Mouse (Mus musculus): ENCODE data around the gene Cadm1. TPM values are rescaled to one million over a fixed set of nuclear protein-coding genes. Genes with fewer than 3 reads are reported as not detected.

Gene Cadm1
- polyA plus RNA-seq (2015; fragmentation: Nextera tagmentation; extraction: Ambion mirVana) = 75.5 and 82.9 TPM in 2 replicates

DNA sequence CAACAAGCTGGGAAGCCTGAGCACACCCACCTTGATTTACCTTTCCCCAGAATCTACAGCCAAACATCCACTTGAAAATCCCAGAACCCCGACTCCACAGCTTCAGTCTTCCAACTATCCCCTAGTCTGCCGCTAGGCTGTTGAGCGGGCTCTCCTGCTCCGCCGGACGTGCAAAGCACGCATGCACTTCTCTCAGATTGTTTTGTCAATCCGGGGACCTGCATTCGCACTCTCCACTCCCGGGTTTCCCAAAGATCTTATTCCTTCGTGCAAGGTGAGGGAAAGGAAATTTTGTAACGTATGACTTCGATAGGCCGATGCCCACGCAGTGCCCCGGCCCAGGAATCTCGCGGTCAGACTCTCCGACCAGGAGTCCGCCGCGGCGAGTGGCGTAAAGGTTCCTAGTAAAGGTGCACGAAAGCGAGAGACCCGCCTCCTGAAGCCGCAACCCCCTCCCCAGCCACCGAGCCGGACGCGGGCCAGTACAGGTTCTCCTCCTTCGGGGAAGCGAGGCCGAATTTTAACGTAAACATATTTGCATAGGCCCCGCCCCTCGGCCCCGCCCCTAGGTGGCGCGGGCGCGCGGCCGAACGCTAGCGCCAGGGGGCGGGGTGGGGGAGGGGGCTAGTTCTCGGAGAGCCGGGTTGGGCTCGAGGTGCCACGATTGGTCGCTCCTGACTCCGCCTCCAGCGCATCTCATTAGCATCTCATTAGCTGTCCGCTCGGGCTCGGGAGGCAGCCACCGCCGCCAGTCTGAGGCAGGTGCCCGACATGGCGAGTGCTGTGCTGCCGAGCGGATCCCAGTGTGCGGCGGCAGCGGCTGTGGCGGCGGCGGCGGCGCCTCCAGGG is at the start of gene Cadm1:
Gene Cadm1, plus strand, starts transcription at position 572 of the 849 bp plus-strand sequence.
- H3K9me3 ChIP-seq = no peaks in the 10 kb centered on the region
- peak within 1 kb of the TSS; percentile 90 for H3K27ac ChIP-seq
- peaks cover 35% of the 10 kb centered on the region for H3K27me3 ChIP-seq
- no peaks in the 10 kb centered on the region for H3K36me3 ChIP-seq
- under 1% methylated on average over 68 of the region's 72 CpGs for WGBS
- H3K4me2 ChIP-seq = peak within 1 kb of the TSS; percentile 88
- ATAC-seq (ENCODE audit: borderline replicate concordance, extremely low read depth, low FRiP score, low TSS enrichment) = peak; percentile 97
- peaks cover 30% of the 10 kb centered on the region for H3K4me1 ChIP-seq
- peak within 1 kb of the TSS; percentile 75 for H3K4me3 ChIP-seq
- peak within 1 kb of the TSS; percentile 63 for H3K9ac ChIP-seq

DNA sequence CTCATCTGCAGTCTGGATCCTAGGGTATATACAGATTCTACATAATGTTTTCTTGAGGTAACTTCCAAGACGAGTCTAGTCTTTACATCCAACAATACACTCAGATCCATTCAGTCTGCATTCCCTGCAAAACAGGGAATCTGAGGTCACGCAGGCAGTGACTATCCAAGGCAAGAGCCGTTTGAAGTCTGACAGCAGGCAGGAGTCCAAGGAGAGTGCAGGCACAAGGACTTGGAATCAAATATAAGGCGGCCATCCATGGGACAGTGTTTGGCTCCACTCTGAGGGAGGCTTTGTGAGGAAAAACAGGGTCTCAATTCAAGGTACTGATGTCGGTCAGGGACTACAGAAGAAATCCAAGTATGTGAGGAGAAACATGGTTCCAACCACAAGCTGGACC is 45.5 kb upstream of the Cadm1 start:
- Histone ChIP-seq H3K4me2 (no peak overlapping the region), H3K9me3 (no peaks in the 10 kb centered on the region), H3K36me3 (no peaks in the 10 kb centered on the region), H3K9ac (no peak overlapping the region), H3K4me1 (no peaks in the 10 kb centered on the region), H3K4me3 (no peak overlapping the region), H3K27me3 (no peaks in the 10 kb centered on the region), H3K27ac (no peak overlapping the region)
- no peak for ATAC-seq (ENCODE audit: borderline replicate concordance, extremely low read depth, low FRiP score, low TSS enrichment)
- WGBS = 63% methylated on average over 5 of the region's 5 CpGs

DNA sequence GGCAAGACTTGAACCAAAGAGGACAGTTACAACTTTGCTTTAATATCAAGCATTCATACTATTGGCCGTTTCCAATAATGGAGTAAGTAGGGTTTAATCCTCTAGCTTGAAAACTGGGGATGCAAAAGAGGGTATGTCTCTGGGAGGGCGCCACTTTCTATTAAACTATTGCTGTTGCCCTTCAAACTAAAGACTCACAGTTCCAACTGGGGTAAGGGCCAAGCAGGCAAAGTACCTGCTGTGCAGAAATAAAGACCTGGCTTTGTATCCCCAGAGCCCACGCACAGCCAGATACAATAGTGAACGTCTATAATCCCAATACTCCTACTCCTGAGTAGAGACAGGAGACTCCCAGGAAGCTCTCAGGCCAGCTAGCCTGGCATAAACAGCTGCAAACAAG is 44.8 kb upstream of the Cadm1 start:
- Histone ChIP-seq H3K36me3 (no peaks in the 10 kb centered on the region), H3K9ac (no peak overlapping the region), H3K4me3 (no peak overlapping the region), H3K4me1 (no peaks in the 10 kb centered on the region), H3K4me2 (no peak overlapping the region), H3K9me3 (no peaks in the 10 kb centered on the region), H3K27me3 (no peaks in the 10 kb centered on the region), H3K27ac (no peak overlapping the region)
- 84% methylated on average over 4 of the region's 4 CpGs for WGBS
- ATAC-seq (ENCODE audit: borderline replicate concordance, extremely low read depth, low FRiP score, low TSS enrichment) = no peak

DNA sequence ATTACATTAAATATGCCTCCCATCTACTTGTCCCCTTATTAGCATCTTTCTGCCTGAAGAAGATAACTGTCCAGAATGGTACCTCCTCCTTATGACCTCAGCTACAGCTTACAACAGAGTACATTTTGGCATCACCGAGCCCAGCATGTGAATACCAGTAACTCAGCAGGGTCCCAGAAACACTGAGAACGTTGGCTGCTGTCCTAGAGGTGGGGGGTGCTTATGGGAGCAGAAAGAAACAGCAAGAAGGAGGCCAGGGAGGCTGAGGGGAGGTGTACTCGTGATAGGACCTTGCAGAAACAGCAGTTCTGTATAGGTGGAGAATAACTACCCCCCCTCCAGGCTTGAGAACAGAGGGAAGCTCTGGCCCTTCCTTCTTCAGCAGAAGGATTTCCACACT is 30.2 kb upstream of the Cadm1 start:
- Histone ChIP-seq H3K4me3 (no peak overlapping the region), H3K36me3 (no peaks in the 10 kb centered on the region), H3K4me2 (no peak overlapping the region), H3K9ac (no peak overlapping the region), H3K27me3 (no peaks in the 10 kb centered on the region), H3K27ac (no peak overlapping the region), H3K4me1 (no peaks in the 10 kb centered on the region), H3K9me3 (no peaks in the 10 kb centered on the region)
- WGBS = 28% methylated on average over 3 of the region's 3 CpGs
- no peak for ATAC-seq (ENCODE audit: borderline replicate concordance, extremely low read depth, low FRiP score, low TSS enrichment)

DNA sequence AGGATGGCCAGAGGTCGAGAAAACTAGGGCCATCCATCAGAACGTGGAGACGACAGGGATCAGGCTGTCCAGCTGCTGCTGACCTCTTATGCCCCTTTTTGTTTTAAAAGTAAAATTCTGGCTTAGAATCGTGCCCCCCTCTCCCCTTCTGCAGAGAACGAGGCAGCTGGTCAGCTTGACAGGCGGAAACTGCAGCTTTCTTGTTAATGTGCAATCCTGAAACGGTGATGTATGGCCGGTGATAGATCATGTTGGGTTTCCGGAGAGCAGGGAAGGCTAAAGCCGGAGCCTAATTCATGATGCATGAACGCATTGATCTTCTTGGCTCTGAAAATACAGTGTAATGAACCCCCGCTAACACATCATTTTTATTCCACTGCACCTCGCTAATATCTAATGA is 24.0 kb upstream of the Cadm1 start:
- no peak overlapping the region for H3K27ac ChIP-seq
- no peak overlapping the region for H3K9ac ChIP-seq
- no peaks in the 10 kb centered on the region for H3K36me3 ChIP-seq
- H3K4me3 ChIP-seq = no peak overlapping the region
- 26% methylated on average over 13 of the region's 13 CpGs for WGBS
- no peak for ATAC-seq (ENCODE audit: borderline replicate concordance, extremely low read depth, low FRiP score, low TSS enrichment)
- H3K4me1 ChIP-seq = peaks cover 6% of the 10 kb centered on the region; the same call in 1 of the 2 replicates
- H3K4me2 ChIP-seq = no peak overlapping the region
- no peaks in the 10 kb centered on the region for H3K27me3 ChIP-seq
- no peaks in the 10 kb centered on the region for H3K9me3 ChIP-seq

DNA sequence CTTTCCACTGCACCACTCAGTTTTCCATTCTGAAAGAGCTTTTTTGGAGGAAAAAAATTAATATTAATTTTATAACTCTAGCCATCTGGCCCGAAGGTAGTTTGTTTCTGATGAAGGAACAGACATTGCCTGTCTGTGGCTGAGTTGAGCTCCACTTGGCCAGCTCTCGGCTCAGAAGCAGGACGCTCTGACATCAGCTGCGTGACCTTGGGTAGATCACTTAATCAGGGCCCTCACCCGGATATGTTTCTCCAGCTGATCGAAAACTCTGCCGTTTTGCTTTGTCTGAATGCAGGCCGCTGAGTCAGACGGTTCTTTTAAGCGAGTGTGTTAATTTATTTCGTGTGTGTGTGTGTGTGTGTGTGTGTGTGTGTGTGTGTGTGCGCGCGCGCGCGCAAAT is 23.1 kb upstream of the Cadm1 start:
- no peaks in the 10 kb centered on the region for H3K36me3 ChIP-seq
- ATAC-seq (ENCODE audit: borderline replicate concordance, extremely low read depth, low FRiP score, low TSS enrichment) = no peak
- H3K27ac ChIP-seq = no peak overlapping the region
- H3K4me2 ChIP-seq = no peak overlapping the region
- H3K4me1 ChIP-seq = peaks cover 6% of the 10 kb centered on the region; the same call in 1 of the 2 replicates
- no peak overlapping the region for H3K9ac ChIP-seq
- WGBS = 81% methylated on average over 17 of the region's 17 CpGs
- H3K27me3 ChIP-seq = no peaks in the 10 kb centered on the region
- no peak overlapping the region for H3K4me3 ChIP-seq
- H3K9me3 ChIP-seq = no peaks in the 10 kb centered on the region

DNA sequence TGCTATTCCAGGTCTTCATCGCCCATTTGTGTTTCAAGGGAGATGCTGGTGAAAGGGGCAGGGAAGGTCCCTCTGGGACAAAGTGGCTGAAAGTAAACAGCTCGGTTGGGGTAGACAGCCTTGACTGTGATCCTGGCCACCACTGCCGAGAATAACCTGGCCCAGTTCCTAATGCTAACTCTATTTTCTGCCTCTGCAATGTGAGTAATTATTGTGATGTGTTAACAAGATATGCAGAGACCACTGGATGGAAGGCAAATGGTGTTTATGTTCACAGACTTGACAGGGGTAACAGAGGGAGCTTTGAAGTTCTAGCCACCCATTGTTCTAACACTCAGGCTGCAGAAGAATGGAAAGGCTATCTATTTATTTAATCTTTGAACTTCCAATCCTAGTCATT is 21.9 kb upstream of the Cadm1 start:
- no peak overlapping the region for H3K9ac ChIP-seq
- 18% methylated on average over 3 of the region's 3 CpGs for WGBS
- peaks cover 6% of the 10 kb centered on the region; the same call in 1 of the 2 replicates for H3K4me1 ChIP-seq
- H3K36me3 ChIP-seq = no peaks in the 10 kb centered on the region
- H3K27ac ChIP-seq = no peak overlapping the region
- H3K4me3 ChIP-seq = no peak overlapping the region
- no peaks in the 10 kb centered on the region for H3K27me3 ChIP-seq
- 0 out of 2 replicates have a peak, but pooled peaks have one; percentile 42 for ATAC-seq (ENCODE audit: borderline replicate concordance, extremely low read depth, low FRiP score, low TSS enrichment)
- H3K4me2 ChIP-seq = no peak overlapping the region
- H3K9me3 ChIP-seq = no peaks in the 10 kb centered on the region

DNA sequence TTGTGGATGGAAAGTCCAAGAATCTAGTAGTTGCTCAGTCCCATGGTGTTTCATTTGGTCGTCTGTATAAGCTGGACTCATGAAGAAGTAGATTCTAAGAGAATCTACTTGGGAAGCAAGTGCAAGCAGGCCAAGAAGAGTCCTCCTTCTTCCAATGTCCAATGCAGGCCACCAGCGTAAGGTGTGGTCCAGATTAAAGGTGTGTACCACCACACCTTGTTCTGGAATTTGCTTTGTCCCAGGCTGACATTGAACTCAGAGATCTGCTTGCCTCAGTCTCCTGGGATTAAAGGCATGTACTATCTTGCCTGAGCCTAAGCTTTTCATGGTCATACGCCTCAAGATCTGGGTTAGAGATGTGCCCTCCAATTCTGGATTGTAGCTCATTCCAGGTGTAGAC is 17.5 kb upstream of the Cadm1 start:
- peaks cover 6% of the 10 kb centered on the region; the same call in 1 of the 2 replicates for H3K4me1 ChIP-seq
- 89% methylated on average over 3 of the region's 3 CpGs for WGBS
- no peak overlapping the region for H3K4me3 ChIP-seq

DNA sequence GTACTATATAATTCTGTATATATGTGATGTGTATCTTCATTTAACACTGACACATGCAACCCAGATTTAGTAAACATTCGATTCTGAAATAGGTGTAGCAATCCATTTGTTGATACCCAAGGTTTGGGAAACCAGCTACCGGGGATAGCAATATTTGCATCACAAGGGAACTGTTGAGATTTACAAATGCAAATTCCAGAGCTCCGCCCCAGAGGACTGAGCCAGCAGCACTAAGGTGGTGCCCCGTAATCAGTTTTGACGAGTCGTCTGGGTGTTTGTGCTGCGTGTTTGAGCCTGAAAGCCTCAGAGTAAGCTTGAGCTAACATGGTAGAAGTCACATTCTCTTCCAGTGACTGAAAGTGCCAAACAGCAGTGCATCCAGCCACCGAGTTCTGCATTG is 15.7 kb upstream of the Cadm1 start:
- Histone ChIP-seq H3K4me1 (no peaks in the 10 kb centered on the region), H3K27me3 (peaks cover 4% of the 10 kb centered on the region; the same call in 1 of the 2 replicates), H3K9ac (no peak overlapping the region), H3K9me3 (no peaks in the 10 kb centered on the region), H3K27ac (no peak overlapping the region), H3K4me2 (no peak overlapping the region), H3K4me3 (no peak overlapping the region), H3K36me3 (no peaks in the 10 kb centered on the region)
- no peak for ATAC-seq (ENCODE audit: borderline replicate concordance, extremely low read depth, low FRiP score, low TSS enrichment)
- WGBS = 29% methylated on average over 8 of the region's 8 CpGs

More for the DNA sequence above, 17.5 kb upstream of the Cadm1 start:
- H3K4me2 ChIP-seq = no peak overlapping the region
- peaks cover 4% of the 10 kb centered on the region; the same call in 1 of the 2 replicates for H3K27me3 ChIP-seq
- no peak overlapping the region for H3K27ac ChIP-seq
- no peaks in the 10 kb centered on the region for H3K9me3 ChIP-seq
- ATAC-seq (ENCODE audit: borderline replicate concordance, extremely low read depth, low FRiP score, low TSS enrichment) = no peak
- H3K9ac ChIP-seq = no peak overlapping the region
- no peaks in the 10 kb centered on the region for H3K36me3 ChIP-seq

DNA sequence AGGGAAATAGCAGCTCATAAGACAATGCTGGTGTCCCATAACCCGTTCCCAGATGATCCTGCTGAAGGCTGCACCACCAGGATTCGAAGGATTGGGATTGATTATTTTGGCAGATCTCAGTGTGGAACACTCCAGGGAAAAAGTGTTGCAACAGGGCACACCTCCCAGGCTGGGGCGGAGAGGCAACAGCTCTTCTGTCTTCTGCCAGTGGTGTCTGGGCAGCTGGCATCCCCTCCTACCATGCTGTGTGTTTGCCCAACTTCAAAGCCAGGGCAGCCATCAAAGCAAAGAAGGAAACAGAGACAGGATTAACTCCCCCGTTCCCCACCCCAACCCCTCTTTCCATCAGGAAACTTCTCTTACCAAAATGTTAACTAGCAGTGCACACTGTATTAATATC is 13.7 kb upstream of the Cadm1 start:
- WGBS = 41% methylated on average over 4 of the region's 4 CpGs
- H3K9ac ChIP-seq = no peak overlapping the region
- H3K4me3 ChIP-seq = no peak overlapping the region
- ATAC-seq (ENCODE audit: borderline replicate concordance, extremely low read depth, low FRiP score, low TSS enrichment) = no peak
- H3K4me1 ChIP-seq = no peaks in the 10 kb centered on the region
- peaks cover 4% of the 10 kb centered on the region; the same call in 1 of the 2 replicates for H3K27me3 ChIP-seq
- H3K9me3 ChIP-seq = no peaks in the 10 kb centered on the region
- H3K4me2 ChIP-seq = no peak overlapping the region
- H3K27ac ChIP-seq = no peak overlapping the region
- no peaks in the 10 kb centered on the region for H3K36me3 ChIP-seq

DNA sequence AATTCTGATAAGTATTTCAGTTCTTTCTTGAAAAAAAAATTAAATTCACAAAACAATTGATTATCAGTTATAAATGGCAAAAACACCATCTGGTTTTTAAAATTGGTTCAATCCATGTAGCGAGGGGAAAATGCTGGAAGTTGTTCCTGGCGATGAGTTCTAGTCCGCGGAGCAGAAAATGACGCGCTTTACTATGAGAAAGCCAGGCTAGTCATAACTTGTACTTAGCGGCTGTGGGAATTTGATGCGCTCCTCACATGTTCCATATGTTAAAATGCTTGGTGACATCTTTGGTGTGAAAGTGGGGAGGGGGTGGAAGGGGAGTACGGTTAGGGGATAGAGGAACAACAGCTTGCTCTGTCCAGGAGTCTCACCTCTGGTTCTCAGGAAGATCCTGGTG is 2.7 kb upstream of the Cadm1 start:
- no peak for ATAC-seq (ENCODE audit: borderline replicate concordance, extremely low read depth, low FRiP score, low TSS enrichment)
- no peak overlapping the region for H3K27ac ChIP-seq
- H3K4me2 ChIP-seq = no peak overlapping the region
- H3K9ac ChIP-seq = no peak overlapping the region
- no peaks in the 10 kb centered on the region for H3K9me3 ChIP-seq
- H3K4me3 ChIP-seq = no peak overlapping the region
- WGBS = 90% methylated on average over 9 of the region's 9 CpGs
- peaks cover 24% of the 10 kb centered on the region for H3K4me1 ChIP-seq
- H3K27me3 ChIP-seq = peaks cover 23% of the 10 kb centered on the region
- H3K36me3 ChIP-seq = no peaks in the 10 kb centered on the region

DNA sequence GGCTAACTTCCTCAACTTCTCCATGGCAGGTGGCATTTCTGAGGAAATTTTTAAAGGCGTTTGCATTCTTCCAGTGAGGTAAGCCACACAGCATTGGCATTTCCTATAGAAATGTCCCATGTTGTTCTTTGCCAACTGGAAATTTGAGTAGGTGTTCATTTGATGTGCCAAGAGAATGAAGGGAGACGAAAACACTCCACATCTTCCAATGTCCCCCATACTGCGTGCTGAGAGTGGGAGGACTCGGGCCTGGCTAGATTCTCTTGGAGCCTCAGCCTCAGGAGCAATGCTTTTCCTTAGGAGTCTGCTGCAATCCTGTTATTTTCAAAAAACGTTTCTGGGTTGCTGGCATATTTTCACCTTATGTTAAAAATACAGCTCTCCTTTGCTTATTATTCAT is 2.2 kb upstream of the Cadm1 start:
- Histone ChIP-seq H3K9me3 (no peaks in the 10 kb centered on the region), H3K4me2 (no peak overlapping the region), H3K9ac (no peak overlapping the region), H3K27me3 (peaks cover 23% of the 10 kb centered on the region), H3K4me1 (peaks cover 24% of the 10 kb centered on the region), H3K36me3 (no peaks in the 10 kb centered on the region), H3K27ac (no peak overlapping the region), H3K4me3 (no peak overlapping the region)
- 63% methylated on average over 5 of the region's 5 CpGs for WGBS
- ATAC-seq (ENCODE audit: borderline replicate concordance, extremely low read depth, low FRiP score, low TSS enrichment) = no peak
